Mouse (Mus musculus): ENCODE data around the gene Ankrd13b. TPM values are rescaled to one million over a fixed set of nuclear protein-coding genes. Genes with fewer than 3 reads are reported as not detected.
A peak's percentile ranks its signal among the peaks of the same experiment; 100 is the strongest.
"Not testable (repeated sequence)": the region's sequence is repeated elsewhere in the genome, so short reads cannot be mapped to it uniquely, and the experiment has no call there.

Gene Ankrd13b
- total RNA-seq (2021), result 10 to 100 TPM; 84.9 to 99.0 TPM

DNA sequence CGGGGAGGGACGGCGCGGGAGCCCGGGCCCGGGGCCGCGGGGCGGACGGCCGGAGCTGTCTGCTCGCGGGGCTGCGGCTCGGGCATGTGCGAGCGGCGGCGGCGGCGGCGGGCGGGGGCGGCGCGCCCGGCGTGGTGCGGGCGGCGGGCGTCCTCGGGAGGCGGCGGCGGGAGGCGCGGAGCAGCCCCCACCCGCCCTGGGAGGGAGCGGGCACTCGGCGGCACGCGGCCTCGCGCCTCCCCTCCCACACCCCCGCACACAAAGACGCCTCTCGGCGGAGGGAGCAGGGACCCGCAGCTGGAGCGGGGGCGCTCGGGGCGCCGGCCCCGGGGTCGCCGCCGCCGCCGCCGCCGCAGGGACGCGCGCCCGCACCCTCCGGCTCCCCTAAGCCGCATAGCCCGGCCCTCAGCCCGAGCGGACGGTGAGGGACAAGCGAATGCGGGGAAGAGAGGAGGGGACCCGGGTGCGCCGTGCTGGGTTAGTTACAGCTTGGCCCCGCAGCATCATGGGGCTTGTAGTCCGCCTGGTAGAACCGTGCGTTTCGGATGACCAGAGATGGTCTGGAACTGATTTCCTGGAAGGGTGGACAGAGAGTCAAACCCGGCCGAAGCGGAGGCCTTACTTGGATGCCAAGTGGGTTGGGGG, at the start of gene Ankrd13b:
Gene Ankrd13b (minus strand): TSS at position 88 of the 645 bp plus-strand sequence.
- intact Hi-C loops (cut with DNase I), result no loop called here
- DNase-seq (ENCODE audit: low spot score in 2 of 2), result peak; percentile 84 to 85

- no peak for DNase-seq (ENCODE audit: low spot score in 2 of 2)
- intact Hi-C loops (cut with DNase I), result no loop called here
Observed at GRCm38 (mm10) chr11:77532202-77532846, 42.8 kb upstream of the Ankrd13b start.

DNA sequence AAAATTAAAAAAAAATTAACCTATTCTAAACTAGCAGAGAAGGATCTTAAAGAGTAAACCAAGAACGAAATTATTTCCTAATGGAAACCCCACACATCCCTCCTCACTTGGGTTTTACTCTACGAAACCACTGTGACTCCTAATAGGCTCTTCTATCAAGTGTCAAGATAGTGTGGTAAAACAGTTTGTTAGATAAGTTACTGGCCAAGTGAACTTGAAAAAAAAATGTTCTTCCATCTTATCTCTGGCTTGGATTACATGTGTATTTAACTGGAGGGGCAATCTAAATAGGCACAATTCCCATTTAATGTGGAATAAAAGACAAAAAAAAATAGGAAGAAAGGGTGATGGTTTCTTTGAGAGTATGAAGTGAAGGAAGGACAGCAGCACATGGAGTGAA, 41.4 kb upstream of the Ankrd13b start:
- intact Hi-C loops (cut with DNase I), result no loop called here
- DNase-seq (ENCODE audit: low spot score in 2 of 2), result no peak

DNA sequence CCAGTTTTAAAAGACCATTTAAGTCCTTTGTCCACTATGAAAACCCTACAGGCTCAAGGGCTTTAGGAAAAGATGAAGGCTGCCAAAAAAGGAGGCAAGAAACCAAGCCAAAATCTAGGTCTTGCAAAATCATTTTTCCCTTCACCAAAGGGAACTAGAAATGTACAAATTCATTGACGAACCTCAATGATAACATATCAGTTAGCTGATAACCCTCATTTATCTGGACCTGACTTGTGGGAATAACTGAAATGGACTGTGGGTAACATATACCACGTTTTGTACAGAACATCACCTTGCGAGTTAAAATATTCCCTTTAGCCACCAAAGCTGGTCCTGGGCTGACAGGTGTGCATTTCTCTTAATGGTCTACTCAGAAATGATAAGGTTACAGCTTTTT, 40.2 kb upstream of the Ankrd13b start:
- DNase-seq (ENCODE audit: low spot score in 2 of 2), result no peak
- intact Hi-C loops (cut with DNase I), result no loop called here

- intact Hi-C loops (cut with DNase I), result not testable (repeated sequence)
Observed at GRCm38 (mm10) chr11:77528420-77528819, 38.9 kb upstream of the Ankrd13b start.

DNA sequence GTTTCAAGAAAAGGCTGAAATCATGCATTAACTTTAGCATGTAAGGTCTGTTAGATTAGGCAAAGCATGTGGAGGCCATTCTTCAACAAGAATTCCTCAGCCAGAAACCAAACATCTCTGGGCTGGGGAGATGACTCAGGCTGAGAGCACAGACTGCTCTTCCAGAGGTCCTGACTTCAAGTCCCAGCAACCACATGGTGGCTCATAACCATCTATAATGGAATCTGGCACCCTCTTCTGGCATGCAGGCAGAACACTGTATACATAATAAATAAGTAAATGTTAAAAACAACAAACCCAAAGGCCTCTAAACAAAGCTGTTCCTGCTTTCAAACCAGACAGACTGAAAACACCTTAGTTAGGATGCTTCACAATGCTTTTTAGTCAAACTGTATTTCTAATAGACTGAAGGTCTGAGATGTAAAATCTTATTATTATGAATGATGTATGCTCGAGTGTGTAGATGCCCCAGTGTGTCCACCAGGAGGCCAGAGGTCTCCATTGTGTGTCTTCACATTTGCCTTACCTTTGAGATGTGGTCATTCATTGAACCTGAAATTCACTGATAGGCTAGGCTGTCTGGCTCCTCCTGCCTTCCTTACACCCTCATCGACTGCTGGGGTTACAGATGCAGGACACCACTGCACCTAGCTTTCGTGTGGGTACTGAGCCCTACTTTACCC, 36.5 kb upstream of the Ankrd13b start:
- intact Hi-C loops (cut with DNase I), result no loop called here
- DNase-seq (ENCODE audit: low spot score in 2 of 2), result no peak

More at GRCm38 (mm10) chr11:77528420-77528819, 38.9 kb upstream of the Ankrd13b start:
- DNase-seq (ENCODE audit: low spot score in 2 of 2), result not testable (repeated sequence)

DNA sequence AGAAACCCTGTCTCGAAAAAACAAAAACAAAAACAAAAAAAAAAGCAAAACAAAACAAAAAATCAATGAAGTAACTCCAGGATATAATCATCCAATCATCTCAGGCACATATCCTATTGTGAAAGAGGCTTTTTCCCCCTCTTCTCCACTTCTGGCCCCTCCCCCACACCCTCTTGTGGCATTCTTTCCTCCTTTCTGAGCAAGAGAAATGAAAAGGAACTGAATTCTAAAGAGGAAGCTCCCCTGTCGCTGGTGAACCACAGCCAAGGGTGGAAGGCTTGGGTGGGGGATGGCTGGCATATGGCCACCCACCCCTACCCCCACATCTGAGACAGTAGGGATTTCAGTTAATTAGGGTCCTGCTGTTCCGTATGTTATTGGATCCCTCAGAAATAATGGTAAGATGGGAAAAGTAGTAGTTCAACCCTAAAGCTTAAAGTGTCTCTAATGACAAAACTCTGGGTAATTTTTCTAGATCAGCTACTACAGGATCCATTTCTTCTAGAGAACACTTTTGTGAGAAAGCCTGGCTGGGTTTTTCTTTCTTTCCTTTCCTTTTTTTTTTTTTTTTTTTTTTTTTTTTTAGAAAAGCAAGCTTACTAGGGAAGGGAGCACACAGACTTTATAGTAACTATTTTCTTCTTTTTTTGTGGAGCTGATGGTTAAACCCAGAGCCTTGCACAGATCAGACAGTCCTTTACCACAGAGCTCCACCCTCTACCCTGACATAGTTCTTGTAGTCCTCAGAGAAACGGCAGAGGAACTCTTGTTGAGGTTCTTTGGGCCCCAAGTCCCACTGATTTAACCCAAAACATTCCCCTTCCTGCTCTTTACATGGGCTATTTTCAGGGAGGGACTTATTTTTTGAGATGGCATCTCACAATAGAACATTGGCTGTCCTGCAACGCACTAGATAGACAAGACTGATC, 31.4 kb upstream of the Ankrd13b start:
- intact Hi-C loops (cut with DNase I), result no loop called here
- DNase-seq (ENCODE audit: low spot score in 2 of 2), result no peak

- intact Hi-C loops (cut with DNase I), result no loop called here
- DNase-seq (ENCODE audit: low spot score in 2 of 2), result no peak
Observed at GRCm38 (mm10) chr11:77519043-77519442, 29.6 kb upstream of the Ankrd13b start, which contains the start of gene Gm10392. TSS of gene Gm10392 (minus strand) at chr11:77519198.

- no peak for DNase-seq (ENCODE audit: low spot score in 2 of 2)
- intact Hi-C loops (cut with DNase I), result no loop called here
Observed at GRCm38 (mm10) chr11:77518051-77518798, 28.7 kb upstream of the Ankrd13b start.

- DNase-seq (ENCODE audit: low spot score in 2 of 2), result no peak
- intact Hi-C loops (cut with DNase I), result no loop called here
Observed at GRCm38 (mm10) chr11:77516553-77517425, 27.3 kb upstream of the Ankrd13b start.

DNA sequence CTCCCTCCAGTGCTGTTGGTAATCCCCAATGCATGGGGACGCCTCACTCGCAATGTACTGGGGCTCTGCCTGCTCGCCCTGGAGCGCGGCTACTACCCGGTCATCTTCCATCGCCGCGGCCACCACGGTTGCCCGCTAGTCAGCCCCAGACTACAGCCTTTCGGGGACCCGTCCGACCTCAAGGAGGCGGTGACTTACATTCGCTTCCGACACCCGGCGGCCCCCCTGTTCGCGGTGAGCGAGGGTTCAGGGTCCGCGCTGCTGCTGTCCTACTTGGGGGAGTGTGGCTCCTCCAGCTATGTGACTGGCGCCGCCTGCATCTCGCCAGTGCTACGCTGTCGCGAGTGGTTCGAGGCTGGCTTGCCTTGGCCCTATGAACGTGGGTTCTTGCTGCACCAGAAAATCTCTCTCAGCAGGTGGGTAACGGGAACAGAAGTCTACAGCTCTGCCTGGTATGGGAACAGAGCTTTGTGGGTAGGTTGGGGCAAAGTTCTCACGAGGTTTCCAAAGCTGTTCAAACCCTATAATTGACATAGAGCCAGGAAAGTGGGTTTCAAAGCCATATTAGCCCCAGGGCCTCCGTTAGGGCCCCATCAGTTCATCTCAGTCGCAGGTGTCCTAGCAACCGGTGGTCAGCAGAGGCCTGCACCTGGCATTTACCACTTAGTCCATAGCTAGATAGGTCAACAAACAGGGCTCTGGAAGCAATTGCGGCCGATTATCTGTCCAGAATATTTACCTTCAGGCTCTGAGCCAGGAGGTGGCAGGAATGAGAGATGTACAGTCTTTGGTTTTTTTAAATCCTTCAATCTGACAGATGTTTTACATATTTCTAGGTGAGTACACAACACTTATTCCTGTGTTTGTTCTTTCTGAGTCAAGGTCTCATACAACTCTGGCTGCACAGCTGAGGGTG, 26.4 kb upstream of the Ankrd13b start, which contains the start of gene Trp53i13:
Gene Trp53i13 (minus strand): TSS at position 344 of the 916 bp plus-strand sequence.
- intact Hi-C loops (cut with DNase I), result no loop called here

GRCm38 (mm10) chr11:77514832-77515636, 25.6 kb upstream of the Ankrd13b start, which contains the start of gene Abhd15:
TSS of gene Abhd15 (plus strand) at chr11:77515121.
- peak; percentile 62 to 66 for DNase-seq (ENCODE audit: low spot score in 2 of 2)
- intact Hi-C loops (cut with DNase I), result no loop called here

More for the DNA sequence above, 26.4 kb upstream of the Ankrd13b start, which contains the start of gene Trp53i13:
- DNase-seq (ENCODE audit: low spot score in 2 of 2), result no peak

DNA sequence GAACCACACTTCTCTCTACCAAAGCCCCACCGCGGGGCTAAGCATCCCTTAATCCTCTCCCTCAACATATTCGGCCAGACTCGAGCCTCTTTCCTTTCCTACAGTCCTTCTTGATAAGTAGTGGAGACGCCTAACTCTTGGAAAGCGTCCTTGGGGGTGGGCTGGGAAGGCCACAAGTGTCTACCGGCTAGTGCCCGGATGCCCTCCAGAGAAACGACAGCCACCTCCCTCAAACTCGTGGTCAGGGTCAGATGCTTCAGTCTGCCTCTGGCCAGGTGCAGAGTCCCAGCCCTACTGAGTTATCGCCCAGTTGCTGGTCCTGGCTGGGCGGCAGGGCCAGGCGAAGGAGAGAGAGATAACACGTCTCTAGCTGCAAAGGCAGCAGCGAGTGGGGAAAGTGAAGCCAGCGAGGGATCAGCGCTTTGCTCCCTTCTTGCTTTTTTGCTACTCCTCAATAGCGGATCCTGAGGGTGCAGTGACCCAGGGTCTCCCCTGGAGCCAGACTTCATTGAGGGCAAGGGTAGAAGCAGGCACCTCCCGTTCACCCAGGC, 24.9 kb upstream of the Ankrd13b start:
- no peak for DNase-seq (ENCODE audit: low spot score in 2 of 2)
- intact Hi-C loops (cut with DNase I), result no loop called here

- no peak for DNase-seq (ENCODE audit: low spot score in 2 of 2)
Observed at GRCm38 (mm10) chr11:77513811-77514170, 24.3 kb upstream of the Ankrd13b start.

DNA sequence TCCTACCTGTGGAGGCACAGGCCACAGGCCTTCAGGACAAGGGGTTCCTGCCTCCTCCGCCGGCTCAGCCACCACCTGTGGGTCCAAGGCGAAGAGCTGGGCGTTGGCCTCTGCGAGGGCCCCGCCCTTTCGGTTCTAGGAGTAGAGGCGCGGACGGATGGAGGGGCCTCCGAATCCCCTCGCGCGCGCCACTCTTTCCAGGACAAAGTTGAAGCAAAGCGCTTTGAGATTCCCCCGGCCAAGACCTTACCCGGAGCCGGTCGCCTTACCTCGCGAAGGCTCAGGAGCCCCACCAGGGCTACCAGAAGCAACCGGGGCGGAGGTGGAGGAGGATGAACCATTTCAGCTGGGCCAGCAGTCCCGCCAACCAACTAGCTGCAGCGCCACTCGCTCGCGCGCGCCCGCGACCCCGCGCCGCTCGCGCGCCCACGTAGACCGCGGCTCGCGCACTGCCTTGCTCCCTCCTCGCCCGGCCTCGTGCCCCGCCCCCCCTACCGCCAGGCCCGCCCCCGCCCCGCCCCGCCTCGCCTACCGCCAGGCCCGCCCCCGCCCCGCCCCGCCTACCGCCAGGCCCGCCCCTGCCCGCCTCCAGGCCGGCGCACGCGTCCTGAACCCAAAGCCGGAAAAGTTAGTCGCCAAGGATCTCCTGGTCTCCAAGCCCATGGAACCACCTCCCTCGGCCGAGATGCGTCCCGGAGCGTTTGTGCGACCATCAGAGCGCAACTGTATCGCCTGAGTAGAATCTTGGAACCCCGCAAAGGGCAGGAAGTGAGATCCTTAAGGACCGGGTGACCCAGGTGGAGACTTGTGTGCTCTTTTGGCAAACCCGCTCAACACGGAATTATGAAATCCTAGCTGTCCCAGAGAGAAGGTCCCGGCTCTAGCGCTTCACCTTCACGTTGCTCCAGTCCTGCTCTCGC, 23.7 kb upstream of the Ankrd13b start:
- intact Hi-C loops (cut with DNase I), result no loop called here

More at GRCm38 (mm10) chr11:77513811-77514170, 24.3 kb upstream of the Ankrd13b start:
- intact Hi-C loops (cut with DNase I), result no loop called here

More for the DNA sequence above, 23.7 kb upstream of the Ankrd13b start:
- peak; percentile 60 to 63 for DNase-seq (ENCODE audit: low spot score in 2 of 2)
